Mouse (Mus musculus) kidney, adult 8-10 months (tissue): ENCODE results near the gene Tesc.
A peak's percentile ranks its signal among the peaks of the same experiment; 100 is the strongest.

Experiments
- DNase-seq, 2 experiments: peaks; one replicate each; pipeline ENCODE4 v3.0.0; 2022

Gene Tesc

GRCm38 (mm10) chr5:118045385-118045784 is 17.8 kb downstream of the Tesc start:
- no peak for DNase-seq

- no peak for DNase-seq
Measured at GRCm38 (mm10) chr5:118047091-118047757, 19.7 kb downstream of the Tesc start.

- DNase-seq, result no peak
Measured at GRCm38 (mm10) chr5:118048412-118048811, 20.9 kb downstream of the Tesc start.

- no peak for DNase-seq
Measured at GRCm38 (mm10) chr5:118048928-118049327, 21.4 kb downstream of the Tesc start.

- no peak for DNase-seq
Measured at GRCm38 (mm10) chr5:118050743-118051142, 23.2 kb downstream of the Tesc start.

- DNase-seq, result peak; percentile 85 to 88
Measured at GRCm38 (mm10) chr5:118051981-118052662, 24.6 kb downstream of the Tesc start.

- no peak for DNase-seq
Measured at GRCm38 (mm10) chr5:118053205-118053604, 25.7 kb downstream of the Tesc start.

GRCm38 (mm10) chr5:118057508-118058111 is 30.1 kb downstream of the Tesc start:
- DNase-seq, result peak in 1 of 2 experiments; percentile 50

GRCm38 (mm10) chr5:118058858-118059257 is 31.3 kb downstream of the Tesc start:
- no peak for DNase-seq

GRCm38 (mm10) chr5:118059646-118060045 is 32.1 kb downstream of the Tesc start:
- no peak for DNase-seq

- no peak for DNase-seq
Measured at GRCm38 (mm10) chr5:118061391-118061790, 33.8 kb downstream of the Tesc start.

- no peak for DNase-seq
Measured at GRCm38 (mm10) chr5:118063181-118063621, 35.7 kb downstream of the Tesc start.

GRCm38 (mm10) chr5:118064284-118064901 is 36.9 kb downstream of the Tesc start:
- no peak for DNase-seq

GRCm38 (mm10) chr5:118065516-118066255 is 38.1 kb downstream of the Tesc start:
- DNase-seq, result peak; percentile 85 to 90

GRCm38 (mm10) chr5:118066828-118067227 is 39.3 kb downstream of the Tesc start:
- DNase-seq, result peak; percentile 62 to 73

GRCm38 (mm10) chr5:118067572-118067971 is 40.0 kb downstream of the Tesc start:
- DNase-seq, result no peak

- DNase-seq, result no peak
Measured at GRCm38 (mm10) chr5:118067984-118068494, 40.5 kb downstream of the Tesc start.

- peak; percentile 68 to 81 for DNase-seq
Measured at GRCm38 (mm10) chr5:118069315-118069714, 41.8 kb downstream of the Tesc start.

- DNase-seq, result peak in 1 of 2 experiments; percentile 40
Measured at GRCm38 (mm10) chr5:118071766-118072165, 44.2 kb downstream of the Tesc start.

GRCm38 (mm10) chr5:118073213-118073773 is 45.8 kb downstream of the Tesc start:
- no peak for DNase-seq

- no peak for DNase-seq
Measured at GRCm38 (mm10) chr5:118076721-118077592, 49.4 kb downstream of the Tesc start.
